ENCODE assay signal across 1 mouse cellular context in genomic region chr14:78900770-78901169, GRCm38 (mm10).
TF ChIP-seq lines count a peak whose summit lies in the region.

No protein-coding gene starts in this region.

TF ChIP-seq in CH12.LX, 34 proteins besides CTCF, POLR2A, EP300 and RAD21 (continued from another document):
- no peak for TF ChIP-seq RCOR1 (conservative IDR thresholded peaks at IDR 0.05; ENCODE audit: low read depth, low read length)
- TF ChIP-seq TCF12 (IDR thresholded peaks at IDR 0.05; ENCODE audit: low read depth, low read length) = peak; percentile 50; the same call in 1 of the 2 replicates
- TF ChIP-seq ELF1 (IDR thresholded peaks at IDR 0.05; ENCODE audit: low read depth, low read length) = no peak
- TF ChIP-seq ZKSCAN1 (IDR thresholded peaks at IDR 0.05; ENCODE audit: borderline replicate concordance, low read depth, low read length) = no peak
- no peak for TF ChIP-seq MXI1 (IDR thresholded peaks at IDR 0.05; ENCODE audit: low read depth, low read length)
- no peak for TF ChIP-seq CHD1 (IDR thresholded peaks at IDR 0.05; ENCODE audit: low read depth, low read length)
